Mouse (Mus musculus): ENCODE data around the gene Fibp. TPM values are rescaled to one million over a fixed set of nuclear protein-coding genes. Genes with fewer than 3 reads are reported as not detected.

Gene Fibp
- 100 to 1,000 TPM; 115 to 174 TPM for total RNA-seq (2023)

GRCm38 (mm10) chr19:5460465-5460911 is at the start of gene Fibp:
Gene Fibp (plus strand): TSS chr19:5460615.

GRCm38 (mm10) chr19:5424782-5425741 is 35.4 kb upstream of the Fibp start, which contains the start of the genes Drap1 and AI837181:
Gene Drap1 (minus strand): TSS chr19:5424979.
Gene AI837181 (plus strand): TSS chr19:5425144.

GRCm38 (mm10) chr19:5447515-5448353 is 12.7 kb upstream of the Fibp start, which contains the start of gene Fosl1:
Gene Fosl1 (plus strand): TSS chr19:5447547.

GRCm38 (mm10) chr19:5457746-5458442 is 2.5 kb upstream of the Fibp start, which contains the start of gene Ccdc85b:
Gene Ccdc85b (minus strand): TSS chr19:5457894.

GRCm38 (mm10) chr19:5468374-5468773 is 8.0 kb downstream of the Fibp start, which contains the start of gene Ctsw:
Gene Ctsw (minus strand): TSS chr19:5468507.

GRCm38 (mm10) chr19:5473720-5474119 is 13.3 kb downstream of the Fibp start, which contains the start of gene Efemp2:
Gene Efemp2 (plus strand): TSS chr19:5473954.

GRCm38 (mm10) chr19:5487768-5488550 is 27.5 kb downstream of the Fibp start, which contains the start of gene Mus81:
Gene Mus81 (minus strand): TSS chr19:5488402.

GRCm38 (mm10) chr19:5490313-5490897 is 30.0 kb downstream of the Fibp start, which contains the start of gene Cfl1:
Gene Cfl1 (plus strand): TSS chr19:5490455.

GRCm38 (mm10) chr19:5503687-5504086 is 43.3 kb downstream of the Fibp start, which contains the start of gene 1700020D05Rik:
Gene 1700020D05Rik (minus strand): TSS chr19:5503787.

GRCm38 (mm10) chr19:5510031-5511026 is 49.9 kb downstream of the Fibp start, which contains the start of gene Snx32:
Gene Snx32 (minus strand): TSS chr19:5510538.

Other genes with a start within 250 kb of the Fibp start
- gene Pacs1, start 187.5 kb upstream of the Fibp start, total RNA-seq (2023), result 10 to 100 TPM; 81.2 to 92.8 TPM
- 100 to 1,000 TPM; 309 to 311 TPM for gene Sf3b2, start 165.2 kb upstream of the Fibp start, total RNA-seq (2023)
- gene Gal3st3, start 162.3 kb upstream of the Fibp start, total RNA-seq (2023), result not detected
- not detected for gene Catsper1, start 124.9 kb upstream of the Fibp start, total RNA-seq (2023)
- gene Cst6, start 111.0 kb upstream of the Fibp start, total RNA-seq (2023), result not detected
- 10 to 100 TPM; 39.6 to 43.4 TPM for gene Eif1ad, start 93.9 kb upstream of the Fibp start, total RNA-seq (2023)
- 10 to 100 TPM; 93.0 to 94.1 TPM for gene Banf1, start 93.4 kb upstream of the Fibp start, total RNA-seq (2023)
- 100 to 1,000 TPM; 177 to 198 TPM for gene Sart1, start 71.9 kb upstream of the Fibp start, total RNA-seq (2023)
- gene Tsga10ip, start 58.1 kb upstream of the Fibp start, total RNA-seq (2023), result not detected
- 100 to 1,000 TPM; 174 to 177 TPM for gene Drap1, start 35.6 kb upstream of the Fibp start, total RNA-seq (2023)
- gene AI837181, start 35.5 kb upstream of the Fibp start, total RNA-seq (2023), result 10 to 100 TPM; 59.5 to 60.9 TPM
- 1 to 10 TPM in 1 of 2 experiments, not detected in 1; 1.3 TPM for gene Fosl1, start 13.1 kb upstream of the Fibp start, total RNA-seq (2023)
- gene Ccdc85b, start 2.7 kb upstream of the Fibp start, total RNA-seq (2023), result 1 to 10 TPM; 3.1 to 3.6 TPM
- 1 to 10 TPM; 2.0 to 3.3 TPM for gene Ctsw, start 7.9 kb downstream of the Fibp start, total RNA-seq (2023)
- gene Efemp2, start 13.3 kb downstream of the Fibp start, total RNA-seq (2023), result 1 to 10 TPM in 1 of 2 experiments, not detected in 1; 1.5 TPM
- gene Mus81, start 27.8 kb downstream of the Fibp start, total RNA-seq (2023), result 10 to 100 TPM; 39.6 to 51.8 TPM
- gene Cfl1, start 29.8 kb downstream of the Fibp start, total RNA-seq (2023), result 1,000 to 10,000 TPM; 1,245 to 1,301 TPM
- 1 to 10 TPM; 3.5 to 4.9 TPM for gene 1700020D05Rik, start 43.2 kb downstream of the Fibp start, total RNA-seq (2023)
- gene Snx32, start 49.9 kb downstream of the Fibp start, total RNA-seq (2023), result 10 to 100 TPM; 10.4 to 14.2 TPM
- not detected for gene Ovol1, start 100.0 kb downstream of the Fibp start, total RNA-seq (2023)
- 10 to 100 TPM; 21.5 to 25.2 TPM for gene Ap5b1, start 107.4 kb downstream of the Fibp start, total RNA-seq (2023)
- 100 to 1,000 TPM in 1 of 2 experiments, 10 to 100 TPM in 1; 92.4 to 109 TPM for gene Rnaseh2c, start 141.3 kb downstream of the Fibp start, total RNA-seq (2023)
- 100 to 1,000 TPM; 107 to 122 TPM for gene Kat5, start 149.6 kb downstream of the Fibp start, total RNA-seq (2023)
- gene Rela, start 176.9 kb downstream of the Fibp start, total RNA-seq (2023), result 100 to 1,000 TPM; 132 to 136 TPM
- 100 to 1,000 TPM; 661 to 707 TPM for gene Sipa1, start 203.1 kb downstream of the Fibp start, total RNA-seq (2023)
- gene Map3k11, start 228.1 kb downstream of the Fibp start, total RNA-seq (2023), result 10 to 100 TPM; 62.0 to 64.7 TPM
- gene Pcnx3, start 228.3 kb downstream of the Fibp start, total RNA-seq (2023), result 100 to 1,000 TPM; 203 to 215 TPM
- not detected for gene Kcnk7, start 243.8 kb downstream of the Fibp start, total RNA-seq (2023)

Data from B cell, adult 67 days (primary cell).